Mouse (Mus musculus) layer of hippocampus, postnatal 10 days (tissue): ENCODE measurements around the gene Zmynd8. TPM values are rescaled to one million over a fixed set of nuclear protein-coding genes. Genes with fewer than 3 reads are reported as not detected.

Experiments
- DNase-seq, 2 experiments: peaks; one replicate each; pipeline ENCODE4 v3.0.0; 2021; ENCODE audit warnings: low spot score in 2 of 2
- microRNA-seq, 2 experiments: library from miRNA; unstranded; fragments of <30 nt; microRNA quantifications; one replicate each; pipeline ENCODE4 v1.2.0; 2021
- total RNA-seq, 2 experiments: library from RNA; stranded (reverse); gene quantifications; 2 replicates each; pipeline ENCODE4 v1.2.3; 2021

Zmynd8 gene
- total RNA-seq, 2 experiments from 2014 or later = 112 to 116 TPM

DNA sequence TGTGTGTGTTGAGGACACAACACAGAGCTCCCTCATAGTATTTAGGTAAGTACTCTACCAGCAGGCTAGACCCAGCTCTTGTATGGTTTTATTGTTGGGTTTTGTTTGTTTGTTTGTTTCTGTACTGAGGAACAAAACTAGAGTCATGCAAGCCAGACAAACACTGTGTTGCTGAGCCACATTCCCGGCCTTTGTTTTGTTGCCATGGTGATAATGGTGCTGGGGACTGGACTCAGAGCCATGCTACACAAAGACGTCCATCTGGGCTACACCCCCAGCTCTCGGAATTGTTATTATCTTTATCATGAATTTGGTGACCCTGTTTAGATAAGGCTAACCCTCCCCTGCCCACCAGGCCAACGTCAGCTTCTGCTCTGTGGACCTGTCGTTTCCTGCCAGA is 140.3 kb downstream of the Zmynd8 start:
- DNase-seq = no peak

DNA sequence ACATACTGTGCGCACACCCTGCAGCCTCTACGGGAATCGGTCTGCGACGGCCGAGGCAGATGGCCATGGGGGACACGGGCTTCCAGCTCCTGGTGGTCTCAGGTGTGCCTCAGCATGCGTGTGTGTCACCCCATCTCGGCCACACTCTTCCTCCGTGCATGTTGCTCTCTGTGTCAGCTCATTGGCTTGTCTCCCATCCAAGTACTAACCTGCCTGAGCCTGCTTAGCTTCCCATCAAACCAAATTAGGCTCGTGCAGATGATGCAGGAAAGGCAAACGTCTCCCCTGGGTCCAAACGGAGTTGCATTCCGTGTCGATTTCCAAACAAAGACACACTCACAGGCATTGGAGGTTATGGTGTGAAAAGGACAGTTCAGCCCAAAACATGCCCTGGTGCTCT is 141.0 kb downstream of the Zmynd8 start:
- no peak for DNase-seq

DNA sequence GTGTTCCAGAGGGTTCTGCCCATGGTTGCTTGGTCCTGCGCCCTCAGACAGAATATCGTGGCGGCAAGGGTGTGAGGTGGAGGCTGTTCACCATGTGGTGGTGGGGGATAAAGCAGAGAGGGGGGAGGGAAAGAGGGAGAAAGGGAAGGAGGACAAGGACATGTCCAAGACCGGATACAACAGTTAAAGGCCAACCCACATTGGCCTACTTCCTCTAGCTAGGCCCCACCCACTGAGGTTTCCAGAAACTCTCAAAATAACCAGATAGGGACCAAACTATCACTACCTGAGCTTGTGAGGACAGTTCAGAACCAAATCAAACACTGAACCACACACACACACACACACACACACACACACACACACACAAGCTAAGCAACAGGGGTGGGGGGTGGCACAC is 146.1 kb downstream of the Zmynd8 start:
- DNase-seq = no peak

DNA sequence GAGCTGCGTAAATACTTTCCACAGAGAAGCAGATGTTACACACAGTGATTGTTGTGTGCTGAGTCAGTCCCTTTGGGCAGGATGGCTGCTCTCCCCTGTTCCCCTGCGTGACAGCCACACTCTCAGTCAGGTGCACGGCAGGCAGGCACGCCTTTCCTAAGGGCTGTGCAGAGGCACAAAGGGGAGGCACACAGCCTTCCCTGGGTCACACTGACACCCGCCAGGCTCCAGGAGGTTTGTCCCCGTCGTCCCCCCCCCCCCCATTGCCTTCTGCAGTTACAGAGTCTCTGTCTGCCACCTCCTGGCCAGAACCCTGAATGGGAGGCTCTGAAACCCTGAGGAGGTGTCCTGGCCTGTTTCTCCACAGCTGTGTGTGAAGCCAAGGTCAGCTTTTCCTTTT is 147.7 kb downstream of the Zmynd8 start:
- DNase-seq = no peak

DNA sequence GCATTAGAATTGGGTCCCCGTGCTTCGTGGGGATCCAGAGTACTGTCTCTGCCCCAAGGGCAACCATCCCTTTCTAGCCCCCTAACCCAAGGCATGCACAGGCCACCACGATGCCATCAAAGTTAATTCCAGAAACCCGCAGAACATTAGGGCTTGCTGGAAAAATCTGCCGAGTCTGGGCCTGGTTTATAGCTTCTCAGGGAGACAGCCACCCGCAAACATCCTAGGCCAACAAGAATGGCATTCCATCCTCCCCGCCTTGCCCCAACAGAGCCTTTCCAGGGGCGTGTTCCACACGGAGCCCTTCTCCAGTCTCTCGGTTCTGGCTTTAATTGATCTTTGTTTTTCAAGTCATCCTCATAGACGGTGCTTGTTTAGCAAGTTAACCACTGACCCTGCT is 150.4 kb downstream of the Zmynd8 start:
- no peak for DNase-seq

DNA sequence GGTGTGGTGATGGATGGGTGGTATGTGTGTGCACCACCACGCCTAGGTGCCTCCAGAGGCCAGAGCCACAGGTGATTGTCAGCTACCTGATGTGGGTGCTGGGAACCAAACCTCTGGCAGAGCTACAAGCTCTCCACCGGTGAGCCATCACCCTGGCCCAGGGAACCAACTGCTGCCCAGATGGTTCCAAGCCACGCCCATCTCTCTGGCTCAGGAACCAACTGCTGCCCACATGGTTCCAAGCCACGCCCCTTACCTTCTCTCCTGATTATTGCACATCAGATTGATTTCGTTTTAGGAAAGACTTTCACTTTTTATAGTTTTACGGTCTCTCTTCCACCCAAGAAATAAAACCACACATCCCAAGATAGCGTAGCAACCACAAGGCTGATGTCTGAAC is 150.8 kb downstream of the Zmynd8 start:
- DNase-seq = no peak

DNA sequence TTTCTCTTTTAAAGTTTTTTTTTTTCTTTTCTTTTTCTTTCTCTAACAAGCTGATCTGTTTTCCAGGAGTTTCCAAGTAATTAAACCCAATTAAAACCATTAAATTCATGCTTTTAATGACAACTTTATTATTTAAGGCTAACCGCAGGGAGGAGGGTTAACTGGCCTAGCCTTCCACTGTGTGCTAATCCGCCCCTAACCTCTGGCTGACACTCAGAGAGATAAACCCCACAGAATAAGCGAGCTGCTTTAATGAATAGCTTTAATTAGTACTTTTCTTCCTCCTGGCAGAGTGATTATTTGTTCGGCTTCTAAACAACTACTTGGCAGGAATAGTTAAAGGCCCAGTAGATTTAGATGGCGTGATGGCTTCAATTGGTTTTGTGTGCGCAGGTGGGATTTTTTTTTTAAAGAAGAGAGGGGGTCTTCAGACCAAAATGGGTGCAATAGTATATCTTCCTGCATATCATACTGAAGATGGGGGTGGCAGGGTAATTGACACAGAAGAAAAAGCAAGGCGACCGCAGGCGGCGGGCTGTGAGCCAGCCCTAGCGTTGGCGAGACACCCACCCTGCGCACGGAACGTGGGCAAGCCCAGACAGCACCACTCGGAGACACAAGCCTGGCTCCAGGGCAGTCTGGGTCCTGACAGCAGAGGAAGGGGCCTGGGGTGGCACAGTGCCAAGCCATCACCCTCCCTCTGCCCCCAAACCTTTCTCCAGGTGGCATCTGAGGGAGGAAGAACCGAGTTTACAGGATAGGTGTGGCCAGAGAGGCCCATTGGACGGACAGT is 153.3 kb downstream of the Zmynd8 start:
- no peak for DNase-seq

DNA sequence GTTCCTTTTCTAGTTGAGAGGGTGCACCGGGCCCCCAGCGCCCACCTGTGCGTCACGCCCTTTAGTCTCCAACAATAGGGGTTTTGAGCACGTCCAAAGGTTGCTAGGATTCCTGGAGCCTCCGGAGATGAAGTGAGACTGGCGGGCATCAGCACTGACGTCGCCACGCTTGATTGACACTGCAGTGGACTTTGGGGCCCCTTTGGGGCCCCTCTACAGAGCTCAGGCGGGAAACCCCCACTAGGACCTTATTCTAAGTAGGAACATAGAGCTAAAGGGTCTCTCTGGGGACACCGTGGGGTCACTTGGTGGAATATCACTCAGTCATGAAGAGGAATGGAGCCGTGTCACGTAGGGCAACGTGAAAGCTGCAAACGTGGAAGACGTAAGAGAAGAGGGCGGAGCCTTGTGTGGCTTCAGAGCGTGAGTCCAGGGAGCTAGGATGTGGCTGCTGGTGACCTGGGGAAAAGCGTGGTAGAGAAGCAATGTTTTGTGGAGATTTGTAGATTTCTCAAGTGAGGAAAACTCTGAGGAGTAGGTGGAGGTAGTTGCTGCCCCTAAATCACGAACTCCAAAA is 156.5 kb downstream of the Zmynd8 start:
- DNase-seq = no peak

DNA sequence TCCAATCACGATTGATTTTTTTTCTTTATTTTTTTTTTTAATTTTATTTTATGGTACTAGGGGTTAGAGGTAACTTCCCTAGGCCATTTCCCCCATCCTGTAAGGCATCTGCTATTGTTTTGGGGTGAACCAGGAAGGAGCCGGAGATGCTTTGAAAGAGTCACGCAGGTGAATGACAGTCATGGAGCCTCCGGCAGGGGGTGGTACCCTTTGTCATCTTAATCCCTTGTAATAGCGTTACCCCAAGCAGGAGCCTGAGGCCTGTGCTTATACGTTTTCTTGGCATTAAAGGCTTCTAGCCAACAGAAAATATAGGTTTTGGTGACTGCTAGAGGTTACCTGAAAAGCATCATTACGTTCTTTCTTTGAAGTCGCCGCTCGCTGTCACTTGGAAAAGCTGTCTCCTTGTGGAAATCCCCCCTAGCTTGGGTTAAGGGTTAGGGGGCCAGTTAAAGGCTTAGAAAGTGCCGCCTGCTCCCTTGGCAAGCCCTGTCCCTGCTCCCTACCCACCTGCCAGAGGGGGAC is 157.2 kb downstream of the Zmynd8 start:
- DNase-seq = no peak

DNA sequence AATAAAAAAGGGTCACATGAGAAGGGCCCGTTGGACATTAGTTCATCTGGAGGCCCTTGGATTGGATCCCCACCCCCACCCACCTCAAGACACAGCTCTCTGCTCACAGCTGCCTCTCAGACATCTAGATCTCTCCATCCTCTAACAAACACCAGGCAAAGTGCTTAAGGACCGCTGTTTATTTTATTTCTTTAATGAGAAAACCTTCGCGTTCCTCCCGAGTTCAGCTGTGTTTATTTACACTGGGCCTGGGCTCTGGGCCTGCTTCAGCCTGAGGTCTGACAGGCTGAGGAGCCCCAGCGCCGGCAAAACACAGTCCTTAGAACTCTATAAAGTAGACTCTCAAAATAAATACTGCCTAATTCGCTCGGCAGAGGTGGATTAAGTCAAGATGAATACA is 157.8 kb downstream of the Zmynd8 start:
- DNase-seq = no peak

DNA sequence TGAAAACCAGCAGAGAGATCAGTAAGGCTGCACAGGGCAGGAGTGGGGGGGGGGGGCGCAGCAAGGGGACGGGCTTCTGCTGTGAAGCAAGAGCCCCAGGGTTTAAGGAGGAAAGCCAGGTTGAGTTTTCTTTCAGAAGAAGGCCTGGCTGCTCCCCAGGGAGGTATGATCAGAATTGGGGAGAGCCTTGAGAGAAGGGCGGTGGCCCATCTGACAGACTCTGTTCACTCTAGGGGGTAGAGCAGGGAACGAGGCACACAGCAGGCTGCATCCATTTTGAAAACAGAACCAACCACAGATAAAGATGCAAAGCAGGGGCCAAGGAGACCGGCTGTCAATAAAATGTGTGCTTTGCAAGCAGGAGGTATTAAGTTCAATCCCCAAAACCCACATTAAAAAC is 158.4 kb downstream of the Zmynd8 start:
- no peak for DNase-seq

DNA sequence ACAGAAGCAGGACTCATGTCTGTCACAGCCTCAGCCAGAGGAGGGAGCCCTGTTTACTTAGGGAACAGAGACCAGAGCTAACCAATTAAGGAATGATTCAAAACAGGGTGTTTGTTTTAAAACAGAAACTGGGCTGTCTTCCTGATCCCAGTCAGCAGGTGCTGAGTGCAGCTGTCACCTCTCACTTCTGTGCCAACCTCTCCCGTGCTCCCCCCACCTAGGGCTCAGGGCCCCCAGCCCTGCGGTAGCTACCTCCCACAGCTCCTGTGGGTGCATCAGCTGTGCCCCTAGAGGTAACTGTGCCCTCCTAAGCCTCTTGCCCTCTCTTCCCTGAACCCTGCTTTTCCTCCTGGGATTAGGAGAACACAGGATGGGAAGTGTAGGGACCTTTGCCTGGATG is 162.5 kb downstream of the Zmynd8 start:
- no peak for DNase-seq

Small RNAs within 50 kb of the gene (microRNA-seq; reads per million reads assigned to microRNA genes)
- 0 reads per million in 2 experiments for gene Gm22692

Other genes with a start within 250 kb of the Zmynd8 start
- gene Ncoa3, start 93.6 kb upstream of the Zmynd8 start, total RNA-seq = 10 to 100 TPM; 30.7 to 33.5 TPM